Mouse (Mus musculus) lung, postnatal 14 days (tissue): ENCODE measurements around the gene Nagpa.

Experiments
- DNase-seq: peaks from one replicate; pipeline ENCODE4 v3.0.0; 2021

Gene Nagpa

DNA sequence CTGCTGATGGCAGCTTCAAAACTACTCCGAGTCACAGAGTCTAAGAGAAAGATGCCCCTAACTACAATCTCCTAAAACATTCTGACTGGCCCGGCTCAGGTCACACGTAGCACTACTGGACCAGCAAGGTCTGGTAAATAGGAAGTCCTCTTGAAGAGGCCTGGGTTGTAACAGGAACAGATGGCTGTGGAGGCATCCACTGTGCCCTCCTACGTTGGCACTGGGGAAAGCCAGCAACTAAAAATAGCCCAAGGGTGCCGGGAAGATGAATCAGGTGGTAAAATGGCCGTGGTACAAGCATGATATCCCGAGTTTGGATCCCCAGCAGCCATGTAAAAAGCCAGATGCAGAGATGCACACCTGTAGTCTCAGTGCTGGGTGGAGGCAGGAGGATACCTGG is 17.6 kb downstream of the Nagpa start:
- no peak for DNase-seq

DNA sequence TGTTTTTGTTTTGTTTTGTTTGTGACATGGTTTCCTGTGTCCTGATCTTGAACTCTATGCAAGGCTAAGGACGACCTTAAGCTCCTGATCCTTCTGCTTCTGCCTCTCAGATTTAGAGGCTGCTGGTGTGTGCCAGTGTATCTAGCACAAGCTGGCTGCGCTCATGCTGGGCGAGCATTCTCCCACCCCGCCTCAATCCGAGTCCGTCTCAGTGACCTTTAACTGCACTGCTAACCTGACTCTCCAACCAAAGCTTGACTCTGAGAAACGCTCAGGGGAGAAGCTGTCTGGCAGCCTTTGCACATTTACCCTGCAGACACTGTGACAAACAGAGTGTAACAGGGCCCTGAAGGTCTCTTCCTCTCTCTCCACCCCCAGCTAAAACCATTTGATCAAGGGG is 18.1 kb downstream of the Nagpa start:
- DNase-seq = no peak

GRCm38 (mm10) chr16:5184956-5185355 is 18.9 kb downstream of the Nagpa start:
- DNase-seq = no peak

DNA sequence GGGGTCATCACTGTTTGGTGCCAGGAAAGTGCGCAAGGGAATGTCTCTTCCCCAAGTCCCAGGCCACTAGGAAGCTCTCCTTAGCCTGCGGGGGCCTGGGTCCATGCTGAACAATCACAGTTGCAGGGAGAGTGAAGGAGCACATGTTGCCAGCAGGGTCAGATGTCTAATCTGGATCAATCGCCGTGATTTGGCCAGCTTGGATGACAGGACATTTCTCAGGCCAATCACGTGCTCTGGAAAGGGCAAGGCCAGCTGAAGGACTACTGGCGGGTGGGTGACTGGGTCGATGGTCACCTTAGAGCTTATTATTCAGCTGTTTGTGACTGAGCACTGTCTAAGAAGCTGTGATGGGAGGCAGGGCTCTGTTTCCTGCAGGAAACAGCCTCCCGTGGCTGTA is 19.7 kb downstream of the Nagpa start:
- DNase-seq = no peak

DNA sequence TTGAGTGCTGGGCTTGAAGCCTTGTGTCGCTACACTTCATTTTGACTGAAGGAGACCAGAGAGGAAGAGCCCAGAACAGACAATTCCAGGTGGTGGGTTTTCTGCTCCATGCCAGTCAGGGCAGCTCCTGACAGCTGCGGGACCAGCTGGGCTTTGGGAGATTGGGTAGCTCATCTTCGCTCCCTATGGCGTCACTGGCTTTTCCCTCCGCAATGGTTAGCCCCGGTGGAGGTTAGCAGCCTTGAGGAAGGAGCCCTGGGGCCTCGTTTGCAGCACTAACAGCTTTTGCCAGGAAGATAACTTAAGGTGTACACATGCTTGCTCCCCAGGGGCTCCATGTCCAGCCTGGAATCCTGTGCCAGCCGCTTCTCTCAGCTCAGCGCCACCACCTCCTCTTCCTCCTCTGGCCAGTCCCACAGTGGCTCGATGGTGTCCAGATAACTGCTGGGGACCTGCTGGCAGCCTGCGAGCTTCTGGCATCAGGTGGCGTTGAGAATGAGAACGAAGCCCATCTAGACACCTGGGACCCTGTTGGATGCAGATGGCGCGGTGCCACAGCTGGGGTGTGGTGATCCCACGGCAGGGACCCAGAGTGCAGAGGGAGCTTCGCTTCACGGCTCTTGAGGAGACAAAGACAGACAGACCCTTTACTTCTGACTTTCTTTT is 20.4 kb downstream of the Nagpa start:
- no peak for DNase-seq

- no peak for DNase-seq
Measured at GRCm38 (mm10) chr16:5172636-5173035, 31.2 kb downstream of the Nagpa start.

DNA sequence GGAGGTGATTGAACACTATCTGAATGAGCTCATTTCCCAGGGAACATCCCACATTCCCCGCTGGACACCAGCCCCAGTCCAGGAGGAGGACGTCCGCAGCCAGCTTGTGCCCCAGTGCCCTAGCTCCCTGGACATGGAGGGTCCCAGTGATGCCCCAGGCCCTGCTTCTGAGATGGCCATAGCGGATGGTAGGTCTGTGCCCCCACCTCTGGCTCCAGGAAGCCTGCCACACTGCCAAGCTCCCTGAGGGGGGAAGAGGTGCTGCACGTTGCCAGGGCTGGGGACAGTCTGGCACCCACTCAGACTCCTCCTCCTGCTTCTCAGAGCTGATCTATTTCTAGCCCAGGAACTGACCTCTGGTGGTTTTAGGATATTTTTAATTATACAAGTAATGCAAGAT is 35.0 kb downstream of the Nagpa start:
- DNase-seq = no peak

GRCm38 (mm10) chr16:5168038-5168437 is 35.8 kb downstream of the Nagpa start:
- no peak for DNase-seq

DNA sequence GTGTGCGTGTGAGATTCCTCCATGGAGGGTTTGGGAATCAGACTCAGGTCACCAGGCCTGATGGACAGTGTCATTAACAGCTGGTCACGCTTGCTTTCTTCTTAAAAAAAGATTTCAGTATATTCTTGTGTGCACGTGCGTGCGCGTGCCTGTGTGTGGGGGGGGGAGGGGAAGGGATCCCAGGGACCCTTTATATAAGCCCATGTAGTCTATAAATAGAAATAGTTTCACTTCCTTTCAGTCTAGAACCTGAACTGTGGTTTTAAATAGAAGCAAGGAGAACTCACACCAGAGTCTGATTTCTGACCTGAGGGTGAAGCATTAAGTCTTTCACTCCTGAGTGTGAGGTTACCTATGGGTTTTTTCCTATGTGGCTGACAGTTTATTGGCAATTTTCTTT is 39.5 kb downstream of the Nagpa start:
- no peak for DNase-seq

GRCm38 (mm10) chr16:5159248-5159647 is 44.6 kb downstream of the Nagpa start:
- DNase-seq = no peak

- DNase-seq = no peak
Measured at GRCm38 (mm10) chr16:5157113-5157512, 46.7 kb downstream of the Nagpa start.

DNA sequence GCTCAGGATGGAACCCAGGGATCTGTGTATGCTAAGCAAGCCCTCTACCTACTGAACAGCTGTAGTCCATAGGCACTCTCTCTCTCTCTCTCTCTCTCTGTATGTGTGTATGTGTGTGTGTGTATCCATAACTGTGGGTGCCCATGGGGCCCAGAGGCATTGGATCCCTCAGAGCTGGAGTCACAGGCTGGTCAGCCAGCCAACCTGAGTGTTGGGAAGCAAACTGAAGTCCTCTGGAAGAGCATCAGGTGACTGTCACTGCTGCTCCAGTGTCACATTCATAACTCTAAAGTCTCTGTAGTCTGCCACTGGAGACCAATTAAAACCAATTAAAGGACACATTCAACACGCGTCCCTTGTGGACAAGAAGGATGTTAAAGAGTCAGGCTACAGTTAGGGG is 47.3 kb downstream of the Nagpa start:
- no peak for DNase-seq

GRCm38 (mm10) chr16:5155014-5155413 is 48.8 kb downstream of the Nagpa start:
- no peak for DNase-seq

DNA sequence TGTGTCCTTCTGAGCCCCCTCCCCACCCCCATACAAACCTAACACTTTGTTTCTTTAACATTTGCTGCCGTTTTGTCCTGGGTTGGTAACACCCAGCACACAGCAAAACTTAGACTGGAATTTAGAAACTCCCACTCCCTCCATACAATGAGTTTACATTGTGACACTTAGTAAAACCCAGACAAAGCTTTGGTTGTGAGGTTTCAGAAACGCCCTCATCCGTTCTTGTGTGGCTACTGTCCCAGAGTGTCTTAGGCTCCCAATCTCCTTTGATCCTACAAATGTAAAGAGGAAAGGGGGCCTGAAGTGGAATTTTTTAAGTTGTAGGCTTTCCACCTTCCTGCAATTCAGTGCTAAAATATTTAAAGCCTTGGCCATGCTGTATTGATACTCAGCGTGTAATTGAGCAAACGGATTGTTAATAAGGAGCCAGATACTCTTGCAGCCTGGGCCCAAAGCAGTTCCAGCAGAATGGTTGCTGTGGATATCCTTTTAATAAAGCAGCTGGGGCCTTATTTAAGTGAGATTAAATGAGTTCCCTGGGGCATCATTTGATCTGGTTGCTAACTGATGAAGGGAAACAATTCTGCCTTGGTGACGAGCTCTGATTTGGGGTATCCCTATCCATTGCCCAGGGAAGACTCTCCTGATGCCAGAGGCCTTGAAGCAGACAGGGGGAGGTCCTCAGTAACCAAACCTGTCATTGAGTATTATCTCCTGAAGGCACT is 50.3 kb downstream of the Nagpa start:
- DNase-seq = no peak

- DNase-seq = no peak
Measured at GRCm38 (mm10) chr16:5150544-5150943, 53.3 kb downstream of the Nagpa start.

DNA sequence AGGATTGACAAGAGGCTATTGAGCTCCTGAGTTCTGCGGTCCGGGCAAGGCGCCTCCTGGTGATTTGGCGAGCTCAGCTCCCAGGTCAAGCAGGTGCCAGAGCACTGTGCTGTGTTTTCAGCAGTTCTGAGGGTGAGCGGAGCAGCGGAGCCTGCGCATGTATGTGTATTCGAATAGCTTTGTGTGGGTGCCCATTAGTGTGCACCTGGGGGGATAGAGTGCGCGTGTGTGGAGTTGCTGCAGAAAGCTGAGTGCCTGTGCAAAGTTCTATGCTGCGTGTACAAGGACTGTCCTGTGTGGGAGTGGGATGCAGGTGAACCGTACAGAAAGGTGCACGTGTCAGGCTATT is 56.8 kb downstream of the Nagpa start, which contains the start of gene Sec14l5:
Sec14l5 (plus strand) TSS at position 73 of the 349 bp plus-strand sequence.
- no peak for DNase-seq

DNA sequence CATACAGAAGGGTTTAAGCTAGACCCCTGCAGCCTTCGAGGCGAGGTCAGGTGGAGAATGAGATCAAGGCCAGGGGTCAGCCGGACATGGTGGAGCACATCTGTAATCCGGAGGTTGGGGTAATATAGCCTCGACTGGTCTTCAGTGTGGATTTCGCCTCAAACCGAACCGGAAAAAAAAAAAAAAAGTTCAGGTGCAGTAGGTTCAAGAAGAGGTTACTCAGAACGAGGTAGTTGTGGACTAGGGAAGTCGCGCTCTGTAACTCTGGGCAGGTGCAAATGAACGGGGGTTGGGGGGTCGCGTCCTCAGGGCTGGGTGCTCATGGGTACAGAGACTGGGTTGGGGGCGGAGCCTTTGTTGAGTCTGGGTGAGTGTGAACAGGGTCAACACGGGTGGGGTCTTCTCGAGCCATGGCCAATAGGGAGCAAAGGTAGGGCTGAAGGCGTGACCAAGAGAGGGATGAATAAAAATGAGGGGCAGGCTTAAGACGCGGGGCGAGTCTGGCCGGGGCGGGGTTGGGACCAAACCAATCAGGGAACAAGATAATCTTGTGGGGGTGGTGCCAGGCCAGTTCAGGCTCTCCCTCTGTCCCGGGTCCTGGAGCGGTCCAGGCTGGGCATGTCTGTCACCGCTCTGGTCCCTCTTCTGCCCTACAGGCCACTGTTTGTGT is 57.3 kb downstream of the Nagpa start:
- DNase-seq = peak; percentile 78

DNA sequence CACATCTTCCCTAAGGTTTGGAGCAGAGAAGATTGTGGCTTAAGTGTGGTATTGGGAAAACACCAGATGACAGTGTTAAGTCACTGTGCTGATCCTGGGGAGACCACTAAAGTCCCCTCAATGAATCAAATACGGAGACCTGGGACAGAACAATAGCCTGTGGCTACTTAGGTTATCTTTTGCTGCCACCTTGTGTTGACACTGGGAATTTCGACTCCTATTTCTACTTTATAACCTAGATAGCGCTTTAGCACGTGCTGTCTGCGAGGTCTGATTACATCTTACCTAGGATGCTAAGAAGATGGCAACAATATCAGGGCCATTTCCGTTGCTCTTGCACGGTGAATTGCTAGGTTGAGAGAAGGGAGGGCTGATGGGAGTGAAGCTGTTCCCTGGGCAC is 58.2 kb downstream of the Nagpa start:
- peak; percentile 86 for DNase-seq
